Mouse (Mus musculus) bone marrow macrophage, adult 2 months (primary cell): Measurements from ENCODE around the gene Hpd.

ENCODE experiments used
- CTCF ChIP-seq: IDR thresholded peaks from 2 replicates; pipeline ENCODE4 v1.5.1; 2012; ENCODE audit warnings: low read depth, mild to moderate bottlenecking, low read length, moderate library complexity
- POLR2A ChIP-seq: IDR thresholded peaks from 2 replicates; pipeline ENCODE4 v1.6.1; 2012; ENCODE audit warnings: mild to moderate bottlenecking, low read depth, low read length, borderline replicate concordance

GRCm38 (mm10) chr5:123227762-123228523 lies 45.4 kb upstream of the Hpd start:
- TF ChIP-seq POLR2A (no peak), CTCF (no peak)
